Mouse (Mus musculus) hindbrain, embryonic 15.5 days (tissue): ENCODE measurements around the gene Uchl4. TPM values are rescaled to one million over a fixed set of nuclear protein-coding genes. Genes with fewer than 3 reads are reported as not detected.
A peak's percentile ranks its signal among the peaks of the same experiment; 100 is the strongest.

Experiments used
- ATAC-seq: fragments of 200-750 bp; cut with Nextera tagmentation; 2 replicates; pipeline ENCODE4 v1.8.0; 2017; ENCODE audit warnings: low read depth, moderate number of reproducible peaks, moderate TSS enrichment; ENCODE audit not compliant: low FRiP score
- H3K27ac ChIP-seq: fragments of 300-500 bp; sonication (generic); replicated peaks from 2 replicates; pipeline ENCODE4 v1.5.1; 2015; ENCODE audit warnings: mild to moderate bottlenecking, inconsistent platforms
- H3K27me3 ChIP-seq: fragments of 300-500 bp; sonication (generic); 2 replicates; pipeline ENCODE4 v1.6.1; 2015; ENCODE audit warnings: control low read depth, inconsistent platforms
- H3K36me3 ChIP-seq: fragments of 300-500 bp; sonication (generic); 2 replicates; pipeline ENCODE4 v1.6.1; 2015; ENCODE audit warnings: control low read depth, inconsistent platforms
- H3K4me1 ChIP-seq: fragments of 300-500 bp; sonication (generic); replicated peaks from 2 replicates; pipeline ENCODE4 v1.6.1; 2015; ENCODE audit warnings: control low read depth, inconsistent platforms
- H3K4me2 ChIP-seq: fragments of 300-500 bp; sonication (generic); 2 replicates; pipeline ENCODE4 v1.6.1; 2015; ENCODE audit warnings: moderate library complexity, mild to moderate bottlenecking, inconsistent platforms
- H3K4me3 ChIP-seq: fragments of 300-500 bp; sonication (generic); 2 replicates; pipeline ENCODE4 v1.5.1; 2015; ENCODE audit warnings: mild to moderate bottlenecking, inconsistent platforms
- H3K9ac ChIP-seq: fragments of 300-500 bp; sonication (generic); 2 replicates; pipeline ENCODE4 v1.6.1; 2015; ENCODE audit warnings: inconsistent platforms
- H3K9me3 ChIP-seq: fragments of 300-500 bp; sonication (generic); 2 replicates; pipeline ENCODE4 v1.6.1; 2016; ENCODE audit warnings: control low read depth, inconsistent platforms
- WGBS: fragments of 180-500 bp; shearing (Covaris S2); methylation state at CpG from one replicate; pipeline ENCODE4 v1.1.7; 2015; 5-methylcytosine and 5-hydroxymethylcytosine counted together
- microRNA-seq: library from miRNA; unstranded; fragments of <30 nt; microRNA quantifications from one replicate; pipeline ENCODE4, GENCODE M21; 2016
- polyA plus RNA-seq: library from polyadenylated mRNA; unstranded; fragments of >200 nt; fragmentation: Nextera tagmentation; extraction: Ambion mirVana; gene quantifications from 2 replicates; pipeline ENCODE4 v1.2.1, GENCODE M21; 2015

Gene Uchl4
- polyA plus RNA-seq, 1 experiment from 2014 or later, result 3.2 TPM

DNA sequence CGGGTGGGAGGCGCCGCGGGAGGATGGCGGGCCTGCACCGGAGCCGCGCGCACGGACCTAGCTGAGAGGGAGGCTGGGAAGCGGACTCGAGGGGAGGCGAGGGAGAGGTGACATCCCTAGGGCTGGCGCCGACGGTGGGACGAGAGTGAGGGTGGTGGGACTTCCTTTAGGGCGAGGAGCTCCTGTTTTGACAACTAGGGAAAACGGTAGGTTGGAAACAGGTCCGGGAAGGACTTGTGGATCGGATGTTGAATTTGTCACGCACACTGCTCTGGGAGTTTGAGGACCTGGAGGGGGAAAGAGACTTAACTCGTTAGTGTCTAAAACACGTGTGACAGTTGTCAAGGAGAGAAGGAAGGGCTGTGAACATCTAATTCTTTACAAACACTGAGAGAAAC is 46.8 kb downstream of the Uchl4 start:
- H3K9me3 ChIP-seq, result no peaks in the 10 kb centered on the region
- H3K4me3 ChIP-seq, result peak overlapping the region; percentile 96

DNA sequence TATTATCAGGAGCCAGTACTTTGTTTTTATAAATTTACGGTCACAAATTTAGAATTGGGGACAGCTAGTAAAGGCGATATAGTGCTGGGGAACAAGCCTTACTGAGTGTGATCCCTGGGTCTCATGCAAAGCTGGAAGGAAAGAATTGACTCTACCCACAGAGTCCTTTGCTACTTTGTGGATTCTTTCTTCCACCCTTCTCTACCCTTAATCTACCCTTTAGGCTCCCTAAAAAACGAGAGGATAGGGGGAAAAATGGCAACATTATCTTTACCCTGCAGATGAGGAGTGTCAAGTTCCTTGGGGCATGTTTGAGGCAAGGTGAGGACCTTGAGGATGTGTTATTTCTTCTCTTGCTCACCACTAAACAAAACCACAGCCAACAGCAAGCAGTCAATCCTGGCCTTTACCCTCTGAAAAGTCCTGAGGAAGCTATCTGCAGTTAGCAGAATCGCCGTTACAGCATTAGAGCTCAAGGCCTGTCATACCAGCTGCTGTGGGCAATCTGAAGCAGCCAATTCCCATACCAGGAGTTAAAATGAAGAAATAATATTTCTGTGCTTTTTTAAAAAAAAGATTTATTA is 47.5 kb downstream of the Uchl4 start:
- peaks cover 9% of the 10 kb centered on the region for H3K4me1 ChIP-seq
- peak overlapping the region; percentile 93 for H3K9ac ChIP-seq
- H3K4me2 ChIP-seq, result peak overlapping the region; percentile 67
- H3K4me3 ChIP-seq, result peak overlapping the region; percentile 96
- no peaks in the 10 kb centered on the region for H3K36me3 ChIP-seq
- no peaks in the 10 kb centered on the region for H3K27me3 ChIP-seq
- ATAC-seq, result no peak
- 74% methylated on average over 5 of the region's 5 CpGs for WGBS
- no peaks in the 10 kb centered on the region for H3K9me3 ChIP-seq
- H3K27ac ChIP-seq, result no peak overlapping the region

More for the DNA sequence above, 46.8 kb downstream of the Uchl4 start:
- ATAC-seq, result peak; percentile 92
- Histone ChIP-seq H3K9ac (peak overlapping the region; percentile 93), H3K27me3 (no peaks in the 10 kb centered on the region), H3K4me1 (peaks cover 9% of the 10 kb centered on the region), H3K4me2 (peak overlapping the region; percentile 67), H3K27ac (peak overlapping the region; percentile 90), H3K36me3 (no peaks in the 10 kb centered on the region)
- WGBS, result under 1% methylated on average over 24 of the region's 24 CpGs

Small RNA genes within 50 kb of the gene (microRNA-seq; reads per million reads assigned to microRNA genes)
- not detected for gene Gm24106

Other genes with a start within 250 kb of the Uchl4 start
- 2.5 and 2.6 TPM in 2 replicates for gene Smad6, start 213.1 kb upstream of the Uchl4 start, polyA plus RNA-seq
- gene Lctl, start 118.1 kb upstream of the Uchl4 start, polyA plus RNA-seq, result not detected in 2 replicates
- gene Zwilch, start 62.1 kb upstream of the Uchl4 start, polyA plus RNA-seq, result 5.6 and 6.7 TPM in 2 replicates
- 562 and 595 TPM in 2 replicates for gene Rpl4, start 61.8 kb upstream of the Uchl4 start, polyA plus RNA-seq
- 34.3 and 41.4 TPM in 2 replicates for gene Snapc5, start 55.9 kb upstream of the Uchl4 start, polyA plus RNA-seq
- 71.0 and 72.2 TPM in 2 replicates for gene Map2k1, start 18.4 kb downstream of the Uchl4 start, polyA plus RNA-seq
- gene Tipin, start 46.4 kb downstream of the Uchl4 start, polyA plus RNA-seq, result 82.3 and 84.9 TPM in 2 replicates
- gene Dis3l, start 106.1 kb downstream of the Uchl4 start, polyA plus RNA-seq, result 20.9 and 24.2 TPM in 2 replicates
- 15.5 and 16.3 TPM in 2 replicates for gene Megf11, start 150.4 kb downstream of the Uchl4 start, polyA plus RNA-seq